Mouse (Mus musculus): ENCODE measurements at regions not wholly inside any gene's neighbourhood (a gene's known extent, or its start where the extent isn't known, plus 50 kb on each side); places are given as distances from the start of the nearest gene placed in this dataset.
A peak's percentile ranks its signal among the peaks of the same experiment; 100 is the strongest.
"Not testable (repeated sequence)": the region's sequence is repeated elsewhere in the genome, so short reads cannot be mapped to it uniquely, and the experiment has no call there.

DNA sequence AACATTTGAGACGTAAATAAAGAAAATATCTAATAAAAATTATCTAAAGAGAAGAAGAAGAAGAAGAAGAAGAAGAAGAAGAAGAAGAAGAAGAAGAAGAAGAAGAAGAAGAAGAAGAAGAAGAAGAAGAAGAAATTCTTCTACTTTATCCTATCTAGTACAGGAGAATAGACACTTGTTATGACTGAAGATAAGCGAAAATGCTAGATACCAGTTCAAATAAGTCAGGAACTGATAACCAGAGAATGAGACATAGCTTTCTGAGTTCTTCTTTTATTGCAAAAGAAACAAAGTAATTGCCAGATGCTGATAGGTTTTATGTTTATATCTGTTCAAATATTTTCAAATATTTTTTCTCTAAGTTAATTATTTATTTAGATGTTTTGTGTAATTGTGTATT lies 2144.1 kb upstream of the Pcdh17 start:
- no peak for DNase-seq (ENCODE audit: low read depth, low spot score)

DNA sequence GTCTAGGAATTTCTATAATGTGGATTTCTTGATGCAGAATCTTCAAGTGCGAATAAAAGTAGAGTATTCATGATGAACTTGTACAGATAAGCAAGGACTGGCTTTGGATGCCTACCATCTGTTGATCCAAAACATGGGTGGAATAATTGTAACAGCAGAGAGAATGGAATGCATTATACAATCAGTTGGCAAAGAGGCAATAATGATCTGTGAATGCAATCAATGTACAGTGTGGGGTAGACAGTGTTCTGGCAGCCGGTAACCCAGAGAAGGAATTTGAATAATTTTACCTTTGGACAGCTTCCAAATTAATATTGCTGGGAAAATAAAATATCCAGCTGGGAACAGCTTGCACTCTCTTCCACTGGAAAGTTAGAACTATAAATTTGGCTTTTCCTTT lies 2129.9 kb upstream of the Pcdh17 start:
- peak; percentile 61 for DNase-seq (ENCODE audit: low read depth, low spot score)

DNA sequence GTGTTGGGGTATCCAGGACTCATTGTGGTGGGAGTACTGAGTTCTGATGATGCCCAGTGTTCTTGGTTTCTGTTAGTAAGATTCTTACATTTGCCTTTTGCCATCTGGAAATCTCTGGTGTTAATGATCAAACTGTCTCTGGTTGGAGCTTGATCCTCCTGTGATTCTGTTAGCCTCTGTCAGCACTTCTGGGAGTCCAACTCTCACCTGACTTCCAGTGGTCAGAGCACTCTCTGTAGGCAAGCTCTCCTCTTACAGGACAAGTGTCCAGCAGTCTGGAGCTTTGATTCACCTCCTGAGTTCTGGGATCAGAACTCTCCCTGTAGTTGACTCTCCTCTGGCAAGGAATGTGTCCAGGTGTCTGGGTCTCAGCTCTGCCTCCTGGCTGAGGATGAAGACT lies 2108.5 kb upstream of the Pcdh17 start:
- DNase-seq (ENCODE audit: low read depth, low spot score): not testable (repeated sequence)

Data from brain, adult 2 months (tissue).